46 mouse cellular contexts compared by ENCODE assay signal in the genomic region with DNA sequence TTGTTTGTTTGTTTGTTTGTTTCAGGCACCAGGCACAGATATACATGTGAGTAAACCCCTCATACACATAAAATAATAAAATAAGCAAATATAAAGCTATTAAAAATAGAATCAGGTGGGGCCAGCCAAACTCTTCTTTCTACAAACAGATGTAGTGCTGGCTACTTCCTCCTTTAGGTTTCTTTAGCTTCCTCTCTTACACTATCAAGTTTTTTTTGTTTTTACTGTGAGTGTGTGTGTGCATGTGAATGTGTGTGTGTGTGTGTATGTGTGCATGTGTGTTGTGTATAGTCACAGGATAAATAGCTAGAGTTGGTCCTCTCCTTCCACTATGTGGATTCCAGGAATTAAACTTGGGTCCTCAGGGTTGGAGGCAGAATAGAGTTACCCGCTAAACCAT. TPM values are rescaled to one million over a fixed set of nuclear protein-coding genes. Genes with fewer than 3 reads are reported as not detected.
"Had no signal": no experiment of that assay in that cellular context is flagged by ENCODE, and none has a peak within 500 bp of the region (broad histone marks: within the 10 kb centered on the region; RNA-seq: fewer than 3 reads in every experiment).

No protein-coding gene starts in this region.

- H3K27me3 ChIP-seq: limb, embryonic 12.5 days; limb, embryonic 15.5 days; liver, embryonic 12.5 days; liver, embryonic 13.5 days; liver, embryonic 15.5 days; lung, embryonic 15.5 days; midbrain, embryonic 12.5 days; midbrain, embryonic 13.5 days; midbrain, embryonic 15.5 days had no signal

- DNase-seq: left cerebral cortex, postnatal 4 days; liver; liver, embryonic 13.5 days; liver, postnatal 0 days; lung, adult 18-20 months; lung, adult 2 months; lung, embryonic 14.5 days; lung, postnatal 10 days; lung, postnatal 14 days; lung, postnatal 36 days; lung, postnatal 4 days; midbrain, embryonic 14.5 days had no signal

- H3K4me3 ChIP-seq: limb, embryonic 10.5 days; limb, embryonic 12.5 days; limb, embryonic 13.5 days; limb, embryonic 15.5 days; liver, embryonic 12.5 days; liver, embryonic 13.5 days; liver, embryonic 15.5 days; lung, embryonic 15.5 days; megakaryocyte, embryonic 14.5 days; midbrain, embryonic 10.5 days; midbrain, embryonic 12.5 days; midbrain, embryonic 13.5 days; midbrain, embryonic 15.5 days; myocyte had no signal

- H3K27ac ChIP-seq: limb, embryonic 10.5 days; limb, embryonic 12.5 days; limb, embryonic 13.5 days; limb, embryonic 15.5 days; liver, embryonic 12.5 days; liver, embryonic 13.5 days; liver, embryonic 14.5 days; liver, embryonic 15.5 days; lung, embryonic 15.5 days; macrophage; midbrain, embryonic 10.5 days; midbrain, embryonic 12.5 days; midbrain, embryonic 13.5 days; midbrain, embryonic 15.5 days had no signal

- H3K9me3 ChIP-seq: limb, embryonic 10.5 days; limb, embryonic 12.5 days; limb, embryonic 13.5 days; limb, embryonic 15.5 days; liver, embryonic 12.5 days; liver, embryonic 13.5 days; liver, embryonic 15.5 days; lung, embryonic 15.5 days; megakaryocyte, embryonic 14.5 days; midbrain, embryonic 10.5 days; midbrain, embryonic 12.5 days; midbrain, embryonic 13.5 days; midbrain, embryonic 15.5 days had no signal

- H3K9ac ChIP-seq: limb, embryonic 12.5 days; limb, embryonic 13.5 days; limb, embryonic 15.5 days; liver, embryonic 12.5 days; liver, embryonic 13.5 days; liver, embryonic 14.5 days; liver, embryonic 15.5 days; liver, postnatal 0 days; lung, embryonic 14.5 days; lung, embryonic 15.5 days; midbrain, embryonic 12.5 days; midbrain, embryonic 13.5 days; midbrain, embryonic 15.5 days had no signal

- H3K4me1 ChIP-seq: limb, embryonic 10.5 days; limb, embryonic 12.5 days; limb, embryonic 13.5 days; limb, embryonic 15.5 days; liver, embryonic 12.5 days; liver, embryonic 13.5 days; liver, embryonic 15.5 days; lung, embryonic 15.5 days; megakaryocyte, embryonic 14.5 days; midbrain, embryonic 10.5 days; midbrain, embryonic 12.5 days; midbrain, embryonic 13.5 days; midbrain, embryonic 15.5 days had no signal

- H3K36me3 ChIP-seq: limb, embryonic 10.5 days; limb, embryonic 12.5 days; limb, embryonic 13.5 days; limb, embryonic 15.5 days; liver, embryonic 12.5 days; liver, embryonic 13.5 days; liver, embryonic 15.5 days; lung, embryonic 15.5 days; midbrain, embryonic 10.5 days; midbrain, embryonic 12.5 days; midbrain, embryonic 13.5 days; midbrain, embryonic 15.5 days had no signal

RNA-seq across cellular contexts. Expression of a gene that starts 12.6 kb away (rescaled TPM):
- total RNA-seq: left cerebral cortex, postnatal 10 days; left cerebral cortex, postnatal 14 days; left cerebral cortex, postnatal 25 days; left cerebral cortex, postnatal 36 days; left cerebral cortex, postnatal 4 days; liver, adult 2 months; megakaryocyte progenitor cell, adult 5-6 weeks; megakaryocyte, adult 5-6 weeks; megakaryocyte-erythroid progenitor cell, adult 5-6 weeks; midbrain, postnatal 0 days; monocyte, adult 5-6 weeks had no signal
- polyA plus RNA-seq: limb, embryonic 10.5 days; limb, embryonic 11.5 days; limb, embryonic 12.5 days; limb, embryonic 13.5 days; limb, embryonic 14.5 days; limb, embryonic 15.5 days; liver, adult 2 months; liver, embryonic 11.5 days; liver, embryonic 12.5 days; liver, embryonic 13.5 days; liver, embryonic 14.5 days; liver, embryonic 15.5 days; liver, embryonic 16.5 days; liver, postnatal 0 days; lung, adult 2 months; lung, embryonic 14.5 days; lung, embryonic 16.5 days; lung, postnatal 0 days; macrophage; midbrain, embryonic 10.5 days; midbrain, embryonic 11.5 days; midbrain, embryonic 12.5 days; midbrain, embryonic 13.5 days; midbrain, embryonic 14.5 days; midbrain, embryonic 15.5 days; midbrain, embryonic 16.5 days; midbrain, postnatal 0 days; myocyte; neural tube, embryonic 11.5 days had no signal

RNA-seq across cellular contexts. Expression of a gene that starts 12.8 kb away (rescaled TPM):
- total RNA-seq: megakaryocyte-erythroid progenitor cell, adult 5-6 weeks had no signal
- polyA plus RNA-seq: limb, embryonic 10.5 days; liver, embryonic 11.5 days; liver, embryonic 12.5 days; liver, embryonic 15.5 days; liver, embryonic 16.5 days; neural tube, embryonic 11.5 days had no signal

RNA-seq across cellular contexts. Expression of a gene that starts 47.1 kb away (rescaled TPM):
- total RNA-seq: left cerebral cortex, postnatal 10 days; left cerebral cortex, postnatal 36 days; left cerebral cortex, postnatal 4 days; liver, adult 2 months; megakaryocyte-erythroid progenitor cell, adult 5-6 weeks; monocyte, adult 5-6 weeks had no signal
- polyA plus RNA-seq: limb, embryonic 10.5 days; limb, embryonic 12.5 days; liver, adult 2 months; liver, embryonic 13.5 days; liver, embryonic 15.5 days; liver, embryonic 16.5 days; macrophage; midbrain, embryonic 10.5 days; midbrain, embryonic 11.5 days; neural tube, embryonic 11.5 days had no signal
